Mouse (Mus musculus) embryonic facial prominence, embryonic 10.5 days (tissue): ENCODE results near the gene Arid1a. TPM values are rescaled to one million over a fixed set of nuclear protein-coding genes. Genes with fewer than 3 reads are reported as not detected.

Experiments
- DNase-seq: peaks from one replicate; pipeline ENCODE4 v3.0.0-alpha.2; 2017; ENCODE audit warnings: low spot score
- H3K27ac ChIP-seq: fragments of 300-500 bp; sonication (generic); replicated peaks from 2 replicates; pipeline ENCODE4 v1.5.1; 2016; ENCODE audit warnings: mild to moderate bottlenecking
- H3K27me3 ChIP-seq: fragments of 300-500 bp; sonication (generic); replicated peaks from 2 replicates; pipeline ENCODE4 v1.6.1; 2016; ENCODE audit warnings: low read depth, mild to moderate bottlenecking; ENCODE audit not compliant: poor library complexity, severe bottlenecking
- H3K36me3 ChIP-seq: fragments of 300-500 bp; sonication (generic); replicated peaks from 2 replicates; pipeline ENCODE4 v1.6.1; 2016; ENCODE audit warnings: mild to moderate bottlenecking, moderate library complexity
- H3K4me1 ChIP-seq: fragments of 300-500 bp; sonication (generic); 2 replicates; pipeline ENCODE4 v1.6.1; 2016
- H3K4me3 ChIP-seq: fragments of 300-500 bp; sonication (generic); 2 replicates; pipeline ENCODE4 v1.5.1; 2016; ENCODE audit warnings: mild to moderate bottlenecking, moderate library complexity
- H3K9me3 ChIP-seq: fragments of 300-500 bp; sonication (generic); 2 replicates; pipeline ENCODE4 v1.6.1; 2016; ENCODE audit warnings: mild to moderate bottlenecking
- WGBS: fragments of 180-500 bp; shearing (Covaris S2); methylation state at CpG from one replicate; pipeline ENCODE4 v1.1.7; 2016; 5-methylcytosine and 5-hydroxymethylcytosine counted together
- polyA plus RNA-seq: library from polyadenylated mRNA; unstranded; fragments of >200 nt; fragmentation: Nextera tagmentation; extraction: Ambion mirVana; gene quantifications from 2 replicates; pipeline ENCODE4 v1.2.1, GENCODE M21; 2016

Arid1a gene
- 38.9 and 40.0 TPM in 2 replicates for polyA plus RNA-seq

- H3K9me3 ChIP-seq, result no peaks in the 10 kb centered on the region
- H3K4me3 ChIP-seq, result peak within 1 kb of the TSS; percentile 92
- peak within 1 kb of the TSS; percentile 100 for H3K27ac ChIP-seq
- under 1% methylated on average over 40 of the region's 40 CpGs for WGBS
- peak; percentile 97 for DNase-seq
- H3K4me1 ChIP-seq, result peaks cover 39% of the 10 kb centered on the region
- H3K36me3 ChIP-seq, result 0 out of 2 replicates have a peak, but pooled peaks cover 7% of the 10 kb centered on the region
- no peaks in the 10 kb centered on the region for H3K27me3 ChIP-seq
These were observed at the start of gene Arid1a for GRCm38 (mm10) chr4:133756514-133757268. Arid1a (minus strand) TSS chr4:133756769.

GRCm38 (mm10) chr4:133804401-133805263 is 48.1 kb upstream of the Arid1a start:
- no peak overlapping the region for H3K4me3 ChIP-seq
- H3K27ac ChIP-seq, result no peak overlapping the region
- H3K4me1 ChIP-seq, result no peaks in the 10 kb centered on the region
- WGBS, result 81% methylated on average over 15 of the region's 15 CpGs
- no peak for DNase-seq
- H3K9me3 ChIP-seq, result no peaks in the 10 kb centered on the region
- H3K27me3 ChIP-seq, result no peaks in the 10 kb centered on the region
- no peaks in the 10 kb centered on the region for H3K36me3 ChIP-seq

- H3K36me3 ChIP-seq, result no peaks in the 10 kb centered on the region
- H3K27me3 ChIP-seq, result no peaks in the 10 kb centered on the region
- no peak overlapping the region for H3K27ac ChIP-seq
- DNase-seq, result no peak
- no peak overlapping the region for H3K4me3 ChIP-seq
- 13% methylated on average over 6 of the region's 6 CpGs for WGBS
- H3K4me1 ChIP-seq, result no peaks in the 10 kb centered on the region
- H3K9me3 ChIP-seq, result no peaks in the 10 kb centered on the region
These were observed 44.0 kb upstream of the Arid1a start for GRCm38 (mm10) chr4:133800589-133800988.

- Histone ChIP-seq H3K27me3 (no peaks in the 10 kb centered on the region), H3K4me1 (no peaks in the 10 kb centered on the region), H3K27ac (no peak overlapping the region), H3K36me3 (no peaks in the 10 kb centered on the region), H3K4me3 (no peak overlapping the region), H3K9me3 (no peaks in the 10 kb centered on the region)
- DNase-seq, result no peak
- WGBS, result 89% methylated on average over 3 of the region's 3 CpGs
These were observed 36.7 kb upstream of the Arid1a start for GRCm38 (mm10) chr4:133793269-133793668.

- no peaks in the 10 kb centered on the region for H3K36me3 ChIP-seq
- no peaks in the 10 kb centered on the region for H3K9me3 ChIP-seq
- no peak overlapping the region for H3K4me3 ChIP-seq
- no peak overlapping the region for H3K27ac ChIP-seq
- WGBS, result 90% methylated on average over 21 of the region's 21 CpGs
- no peaks in the 10 kb centered on the region for H3K4me1 ChIP-seq
- H3K27me3 ChIP-seq, result no peaks in the 10 kb centered on the region
- no peak for DNase-seq
These were observed 18.3 kb upstream of the Arid1a start for GRCm38 (mm10) chr4:133774570-133775554.

- H3K27me3 ChIP-seq, result no peaks in the 10 kb centered on the region
- no peaks in the 10 kb centered on the region for H3K36me3 ChIP-seq
- no peak overlapping the region for H3K4me3 ChIP-seq
- H3K4me1 ChIP-seq, result no peaks in the 10 kb centered on the region
- no peak for DNase-seq
- H3K27ac ChIP-seq, result no peak overlapping the region
- H3K9me3 ChIP-seq, result no peaks in the 10 kb centered on the region
- 86% methylated on average over 3 of the region's 3 CpGs for WGBS
These were observed 12.6 kb upstream of the Arid1a start for GRCm38 (mm10) chr4:133769157-133769556.

GRCm38 (mm10) chr4:133763112-133763511 is 6.5 kb upstream of the Arid1a start:
- WGBS, result 84% methylated on average over 6 of the region's 6 CpGs
- no peak for DNase-seq
- Histone ChIP-seq H3K27ac (no peak overlapping the region), H3K27me3 (no peaks in the 10 kb centered on the region), H3K4me3 (no peak overlapping the region), H3K9me3 (no peaks in the 10 kb centered on the region), H3K4me1 (0 out of 2 replicates have a peak, but pooled peaks cover 4% of the 10 kb centered on the region), H3K36me3 (no peaks in the 10 kb centered on the region)

GRCm38 (mm10) chr4:133759659-133760058 is 3.1 kb upstream of the Arid1a start:
- H3K36me3 ChIP-seq, result no peaks in the 10 kb centered on the region
- H3K4me1 ChIP-seq, result peaks cover 31% of the 10 kb centered on the region
- no peak overlapping the region for H3K4me3 ChIP-seq
- no peak overlapping the region for H3K27ac ChIP-seq
- no peaks in the 10 kb centered on the region for H3K9me3 ChIP-seq
- H3K27me3 ChIP-seq, result no peaks in the 10 kb centered on the region
- 81% methylated on average over 8 of the region's 8 CpGs for WGBS
- no peak for DNase-seq

GRCm38 (mm10) chr4:133757269-133757835 is 783 bp upstream of the Arid1a start:
- Histone ChIP-seq H3K4me3 (peak overlapping the region; percentile 92), H3K27ac (peak overlapping the region; percentile 100), H3K36me3 (0 out of 2 replicates have a peak, but pooled peaks cover 6% of the 10 kb centered on the region), H3K27me3 (no peaks in the 10 kb centered on the region), H3K9me3 (no peaks in the 10 kb centered on the region), H3K4me1 (peaks cover 39% of the 10 kb centered on the region)
- under 1% methylated on average over 38 of the region's 38 CpGs for WGBS
- DNase-seq, result peak; percentile 89

GRCm38 (mm10) chr4:133755861-133756371 is 653 bp downstream of the Arid1a start:
- DNase-seq, result peak; percentile 54
- H3K27me3 ChIP-seq, result no peaks in the 10 kb centered on the region
- H3K4me3 ChIP-seq, result peak overlapping the region; percentile 92
- H3K4me1 ChIP-seq, result peaks cover 40% of the 10 kb centered on the region
- H3K27ac ChIP-seq, result peak overlapping the region; percentile 100
- 2% methylated on average over 11 of the region's 11 CpGs for WGBS
- H3K36me3 ChIP-seq, result 0 out of 2 replicates have a peak, but pooled peaks cover 7% of the 10 kb centered on the region
- no peaks in the 10 kb centered on the region for H3K9me3 ChIP-seq

GRCm38 (mm10) chr4:133754871-133755765 is 1.5 kb downstream of the Arid1a start:
- peaks cover 48% of the 10 kb centered on the region for H3K4me1 ChIP-seq
- peak overlapping the region; percentile 92 for H3K4me3 ChIP-seq
- H3K36me3 ChIP-seq, result peaks cover 10% of the 10 kb centered on the region; the same call in 1 of the 2 replicates
- WGBS, result 2% methylated on average over 10 of the region's 10 CpGs
- DNase-seq, result peak; percentile 43
- H3K9me3 ChIP-seq, result no peaks in the 10 kb centered on the region
- no peaks in the 10 kb centered on the region for H3K27me3 ChIP-seq
- H3K27ac ChIP-seq, result peak overlapping the region; percentile 100
